Mouse (Mus musculus): ENCODE measurements around the gene Cyth4. TPM values are rescaled to one million over a fixed set of nuclear protein-coding genes. Genes with fewer than 3 reads are reported as not detected.

The Cyth4 gene
- polyA plus RNA-seq, 1 experiment from 2014 or later: 12.3 TPM

GRCm38 (mm10) chr15:78632387-78632786, 35.5 kb downstream of the Cyth4 start:
- WGBS: 69% methylated on average over 2 of the region's 2 CpGs
- Histone ChIP-seq H3K27me3 (peaks cover 4% of the 10 kb centered on the region; the same call in 1 of the 2 replicates), H3K4me3 (no peak overlapping the region), H3K9me3 (no peaks in the 10 kb centered on the region), H3K27ac (no peak overlapping the region), H3K9ac (no peak overlapping the region), H3K36me3 (no peaks in the 10 kb centered on the region), H3K4me2 (no peak overlapping the region), H3K4me1 (peaks cover 10% of the 10 kb centered on the region; the same call in 1 of the 2 replicates)
- ATAC-seq (ENCODE audit: insufficient number of reproducible peaks, low FRiP score, low TSS enrichment, low read depth): no peak

- Histone ChIP-seq H3K36me3 (no peaks in the 10 kb centered on the region), H3K4me2 (no peak overlapping the region), H3K27me3 (peaks cover 5% of the 10 kb centered on the region; the same call in 1 of the 2 replicates), H3K4me3 (no peak overlapping the region), H3K9me3 (no peaks in the 10 kb centered on the region), H3K27ac (no peak overlapping the region), H3K9ac (no peak overlapping the region), H3K4me1 (peaks cover 10% of the 10 kb centered on the region; the same call in 1 of the 2 replicates)
- WGBS: 66% methylated on average over 5 of the region's 5 CpGs
- no peak for ATAC-seq (ENCODE audit: insufficient number of reproducible peaks, low FRiP score, low TSS enrichment, low read depth)
Measured at GRCm38 (mm10) chr15:78633413-78633812, 36.6 kb downstream of the Cyth4 start.

- Histone ChIP-seq H3K27ac (no peak overlapping the region), H3K4me3 (no peak overlapping the region), H3K9me3 (no peaks in the 10 kb centered on the region), H3K9ac (no peak overlapping the region), H3K36me3 (no peaks in the 10 kb centered on the region), H3K4me1 (peaks cover 10% of the 10 kb centered on the region; the same call in 1 of the 2 replicates), H3K27me3 (peaks cover 11% of the 10 kb centered on the region; the same call in 1 of the 2 replicates), H3K4me2 (no peak overlapping the region)
- WGBS: 28% methylated on average over 10 of the region's 10 CpGs
- ATAC-seq (ENCODE audit: insufficient number of reproducible peaks, low FRiP score, low TSS enrichment, low read depth): no peak
Measured at GRCm38 (mm10) chr15:78634095-78634737, 37.4 kb downstream of the Cyth4 start.

- no peak overlapping the region for H3K9ac ChIP-seq
- peaks cover 16% of the 10 kb centered on the region; the same call in 1 of the 2 replicates for H3K27me3 ChIP-seq
- H3K9me3 ChIP-seq: no peaks in the 10 kb centered on the region
- WGBS: 18% methylated on average over 7 of the region's 7 CpGs
- ATAC-seq (ENCODE audit: insufficient number of reproducible peaks, low FRiP score, low TSS enrichment, low read depth): no peak
- no peak overlapping the region for H3K27ac ChIP-seq
- H3K36me3 ChIP-seq: no peaks in the 10 kb centered on the region
- H3K4me2 ChIP-seq: no peak overlapping the region
- peaks cover 10% of the 10 kb centered on the region; the same call in 1 of the 2 replicates for H3K4me1 ChIP-seq
- no peak overlapping the region for H3K4me3 ChIP-seq
Measured at GRCm38 (mm10) chr15:78635231-78635630, 38.4 kb downstream of the Cyth4 start.

- ATAC-seq (ENCODE audit: insufficient number of reproducible peaks, low FRiP score, low TSS enrichment, low read depth): no peak
- Histone ChIP-seq H3K27ac (no peak overlapping the region), H3K36me3 (no peaks in the 10 kb centered on the region), H3K4me3 (no peak overlapping the region), H3K27me3 (peaks cover 16% of the 10 kb centered on the region; the same call in 1 of the 2 replicates), H3K9ac (no peak overlapping the region), H3K4me1 (no peaks in the 10 kb centered on the region), H3K4me2 (no peak overlapping the region), H3K9me3 (no peaks in the 10 kb centered on the region)
- 18% methylated on average over 6 of the region's 6 CpGs for WGBS
Measured at GRCm38 (mm10) chr15:78643633-78644032, 46.8 kb downstream of the Cyth4 start.

- Histone ChIP-seq H3K27me3 (peaks cover 11% of the 10 kb centered on the region), H3K9me3 (no peaks in the 10 kb centered on the region), H3K4me2 (no peak overlapping the region), H3K4me3 (no peak overlapping the region), H3K4me1 (no peaks in the 10 kb centered on the region), H3K9ac (no peak overlapping the region), H3K27ac (no peak overlapping the region), H3K36me3 (no peaks in the 10 kb centered on the region)
- no peak for ATAC-seq (ENCODE audit: insufficient number of reproducible peaks, low FRiP score, low TSS enrichment, low read depth)
- 45% methylated on average over 8 of the region's 8 CpGs for WGBS
Measured at GRCm38 (mm10) chr15:78644606-78645005, 47.8 kb downstream of the Cyth4 start.

GRCm38 (mm10) chr15:78647746-78648145, 50.9 kb downstream of the Cyth4 start:
- Histone ChIP-seq H3K4me3 (no peak overlapping the region), H3K27ac (no peak overlapping the region), H3K4me2 (no peak overlapping the region), H3K4me1 (no peaks in the 10 kb centered on the region), H3K27me3 (peaks cover 7% of the 10 kb centered on the region), H3K36me3 (no peaks in the 10 kb centered on the region), H3K9ac (no peak overlapping the region), H3K9me3 (no peaks in the 10 kb centered on the region)
- no peak for ATAC-seq (ENCODE audit: insufficient number of reproducible peaks, low FRiP score, low TSS enrichment, low read depth)
- 64% methylated on average over 4 of the region's 4 CpGs for WGBS

GRCm38 (mm10) chr15:78651169-78651568, 54.3 kb downstream of the Cyth4 start:
- H3K9ac ChIP-seq: no peak overlapping the region
- no peaks in the 10 kb centered on the region for H3K36me3 ChIP-seq
- H3K4me1 ChIP-seq: no peaks in the 10 kb centered on the region
- no peaks in the 10 kb centered on the region; the same call in 1 of the 2 replicates for H3K27me3 ChIP-seq
- WGBS: 42% methylated on average over 4 of the region's 4 CpGs
- no peak overlapping the region for H3K4me3 ChIP-seq
- H3K4me2 ChIP-seq: no peak overlapping the region
- ATAC-seq (ENCODE audit: insufficient number of reproducible peaks, low FRiP score, low TSS enrichment, low read depth): no peak
- no peak overlapping the region for H3K27ac ChIP-seq
- H3K9me3 ChIP-seq: no peaks in the 10 kb centered on the region

- H3K9ac ChIP-seq: no peak overlapping the region
- no peak overlapping the region for H3K4me3 ChIP-seq
- no peak overlapping the region for H3K4me2 ChIP-seq
- peaks cover 2% of the 10 kb centered on the region; the same call in 1 of the 2 replicates for H3K27me3 ChIP-seq
- H3K27ac ChIP-seq: no peak overlapping the region
- no peaks in the 10 kb centered on the region for H3K9me3 ChIP-seq
- H3K4me1 ChIP-seq: peaks cover 2% of the 10 kb centered on the region; the same call in 1 of the 2 replicates
- H3K36me3 ChIP-seq: no peaks in the 10 kb centered on the region
- ATAC-seq (ENCODE audit: insufficient number of reproducible peaks, low FRiP score, low TSS enrichment, low read depth): no peak
- WGBS: 56% methylated on average over 5 of the region's 5 CpGs
Measured at GRCm38 (mm10) chr15:78664268-78664667, 67.4 kb downstream of the Cyth4 start.

GRCm38 (mm10) chr15:78669221-78669871, 72.5 kb downstream of the Cyth4 start:
- Histone ChIP-seq H3K4me3 (no peak overlapping the region), H3K36me3 (no peaks in the 10 kb centered on the region), H3K4me1 (peaks cover 10% of the 10 kb centered on the region; the same call in 1 of the 2 replicates), H3K27ac (no peak overlapping the region), H3K27me3 (peaks cover 42% of the 10 kb centered on the region), H3K4me2 (no peak overlapping the region), H3K9me3 (no peaks in the 10 kb centered on the region), H3K9ac (no peak overlapping the region)
- 51% methylated on average over 10 of the region's 10 CpGs for WGBS
- ATAC-seq (ENCODE audit: insufficient number of reproducible peaks, low FRiP score, low TSS enrichment, low read depth): no peak

GRCm38 (mm10) chr15:78670341-78670740, 73.5 kb downstream of the Cyth4 start:
- H3K9ac ChIP-seq: no peak overlapping the region
- no peak overlapping the region for H3K4me2 ChIP-seq
- 34% methylated on average over 5 of the region's 5 CpGs for WGBS
- H3K36me3 ChIP-seq: no peaks in the 10 kb centered on the region
- H3K27ac ChIP-seq: no peak overlapping the region
- H3K4me3 ChIP-seq: no peak overlapping the region
- peaks cover 10% of the 10 kb centered on the region; the same call in 1 of the 2 replicates for H3K4me1 ChIP-seq
- no peak for ATAC-seq (ENCODE audit: insufficient number of reproducible peaks, low FRiP score, low TSS enrichment, low read depth)
- H3K9me3 ChIP-seq: no peaks in the 10 kb centered on the region
- H3K27me3 ChIP-seq: peaks cover 51% of the 10 kb centered on the region
